Mouse (Mus musculus) E14TG2a.4 (cell line): ENCODE measurements around the gene Nup107.

ENCODE experiments used
- CTCF ChIP-seq: conservative IDR thresholded peaks from 2 replicates; pipeline ENCODE4 v1.5.1; 2014; ENCODE audit warnings: low read length
- NANOG ChIP-seq: IDR thresholded peaks from 2 replicates; pipeline ENCODE4 v1.6.1; 2014; ENCODE audit warnings: borderline replicate concordance, low read length, mixed read lengths
- POU5F1 ChIP-seq: IDR thresholded peaks from 2 replicates; pipeline ENCODE4 v1.6.1; 2014; ENCODE audit warnings: low read length, borderline replicate concordance

DNA sequence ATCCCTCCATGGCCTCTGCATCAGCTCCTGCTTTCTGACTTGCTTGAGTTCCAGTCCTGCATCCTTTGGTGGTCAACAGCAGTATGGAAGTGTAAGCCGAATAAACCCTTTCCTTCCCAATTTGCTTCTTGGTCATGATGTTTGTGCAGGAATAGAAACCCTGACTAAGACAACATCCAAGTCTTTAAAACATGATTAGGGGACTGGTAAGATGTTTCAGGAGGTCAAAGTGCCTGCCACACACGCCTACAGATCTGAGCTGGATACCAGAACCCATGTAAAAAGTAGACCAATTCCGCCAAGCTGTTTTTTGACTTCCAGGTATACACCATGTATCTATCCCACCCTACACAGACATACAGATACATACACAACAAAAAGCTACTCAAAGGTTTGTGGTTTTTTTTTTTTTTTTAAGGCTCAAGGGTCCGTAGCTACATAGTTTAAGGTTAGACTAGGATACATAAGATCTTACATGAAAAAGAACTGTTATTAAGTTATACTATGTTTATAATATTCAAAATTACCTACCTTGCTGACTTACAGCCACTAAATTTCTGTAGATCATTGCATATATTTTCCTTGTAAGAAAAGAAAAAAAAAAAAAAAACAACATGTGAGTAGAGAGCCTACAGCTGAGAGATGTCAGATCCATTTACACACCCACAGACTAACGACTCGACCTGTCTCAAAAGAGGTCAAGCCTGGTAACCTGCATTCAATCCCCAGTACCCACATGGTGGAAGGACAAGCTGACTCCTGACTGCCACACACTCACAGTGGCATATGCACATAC is 91.3 kb downstream of the Nup107 start:
- TF ChIP-seq CTCF (no peak), POU5F1 (no peak), NANOG (no peak)
